Mouse (Mus musculus): ENCODE data around the gene Zfyve9.
"Not testable (repeated sequence)": the region's sequence is repeated elsewhere in the genome, so short reads cannot be mapped to it uniquely, and the experiment has no call there.

The Zfyve9 gene

DNA sequence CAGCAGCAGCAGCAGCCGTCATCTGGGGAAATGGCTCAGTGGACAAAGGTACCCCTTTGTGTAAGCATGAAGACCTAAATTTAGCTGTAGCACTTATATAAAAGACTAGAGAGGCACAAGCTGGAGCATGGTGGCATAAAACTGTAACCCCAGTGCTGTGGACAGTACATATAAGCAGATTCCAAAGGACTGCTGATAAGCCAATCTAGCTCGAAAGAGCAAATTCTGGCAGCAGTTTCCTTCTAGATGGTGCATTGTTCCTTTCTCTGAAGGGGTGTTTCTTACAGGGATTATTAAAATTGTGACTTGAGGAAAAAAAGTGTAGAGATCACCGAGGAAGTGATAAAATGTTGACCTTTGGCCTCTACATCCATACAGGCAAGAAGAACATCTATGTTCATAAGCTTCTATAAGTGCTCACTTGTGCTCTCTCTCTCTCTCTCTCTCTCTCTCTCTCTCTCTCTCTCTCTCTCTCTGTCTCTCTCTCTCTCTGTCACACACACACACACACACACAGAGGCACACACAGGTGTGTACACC, 59.3 kb downstream of the Zfyve9 start:
- no peak for DNase-seq (ENCODE audit: low read depth)

DNA sequence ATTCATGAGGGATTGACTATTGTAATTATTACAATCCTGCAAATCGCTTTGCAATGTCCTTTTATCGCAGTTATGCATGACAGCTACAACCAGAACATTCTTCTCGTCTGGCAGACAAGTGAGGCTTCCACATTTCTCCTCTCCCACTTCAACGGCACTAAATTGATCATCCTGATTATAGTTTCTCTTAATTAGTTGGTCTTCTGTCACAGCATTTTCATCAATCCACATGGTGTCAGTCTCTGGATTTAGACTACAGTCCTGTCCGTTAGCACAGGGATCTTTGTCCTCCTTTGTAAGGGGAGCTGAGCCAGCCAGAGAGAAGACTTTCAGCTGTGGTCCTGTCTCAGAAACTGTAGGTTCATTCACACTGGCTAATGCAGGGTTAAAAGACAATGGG, 61.2 kb downstream of the Zfyve9 start, which contains the start of gene 3110021N24Rik:
3110021N24Rik (plus strand) TSS at position 301 of the 400 bp plus-strand sequence.
- DNase-seq (ENCODE audit: low read depth) = no peak

- DNase-seq (ENCODE audit: low read depth) = no peak
Observed at GRCm38 (mm10) chr4:108708209-108708608, 72.4 kb downstream of the Zfyve9 start.

- DNase-seq (ENCODE audit: low read depth) = no peak
Observed at GRCm38 (mm10) chr4:108696934-108697333, 83.7 kb downstream of the Zfyve9 start.

DNA sequence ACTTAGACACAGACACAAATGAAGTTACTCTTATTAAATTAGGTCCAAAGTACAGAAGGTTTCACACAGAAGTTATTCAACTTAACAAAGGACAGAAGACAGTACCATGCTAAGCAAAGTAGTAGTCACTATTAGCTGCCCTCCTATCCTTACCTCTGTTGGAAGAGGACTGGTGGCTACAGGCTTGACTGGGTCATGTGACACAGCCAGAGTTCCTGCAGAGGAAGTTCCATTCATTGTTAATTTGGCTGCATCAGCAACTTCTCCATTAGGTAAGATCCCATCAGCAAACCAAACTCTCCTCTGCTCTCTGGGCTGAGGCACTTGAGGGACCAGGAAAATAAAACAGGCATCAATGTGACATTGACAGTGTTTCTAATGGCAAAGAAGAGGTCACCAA, 89.1 kb downstream of the Zfyve9 start:
- DNase-seq (ENCODE audit: low read depth) = no peak

GRCm38 (mm10) chr4:108690479-108690878, 90.1 kb downstream of the Zfyve9 start:
- DNase-seq (ENCODE audit: low read depth) = no peak

DNA sequence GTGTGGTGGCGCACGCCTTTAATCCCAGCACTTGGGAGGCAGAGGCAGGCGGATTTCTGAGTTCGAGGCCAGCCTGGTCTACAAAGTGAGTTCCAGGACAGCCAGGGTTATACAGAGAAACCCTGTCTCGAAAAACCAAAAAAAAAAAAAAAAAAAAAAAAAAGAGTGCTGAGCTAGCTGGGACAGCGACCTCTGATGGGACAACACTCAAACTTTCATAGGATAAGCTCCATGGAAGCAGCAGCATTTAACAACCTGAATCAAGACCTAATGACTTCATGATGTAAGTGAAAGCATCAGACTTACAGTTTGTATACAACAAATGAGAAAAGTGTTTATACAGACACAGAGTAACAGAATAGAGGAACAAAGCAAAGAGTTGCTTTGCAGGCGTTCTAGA, 93.5 kb downstream of the Zfyve9 start:
- not testable (repeated sequence) for DNase-seq (ENCODE audit: low read depth)

DNA sequence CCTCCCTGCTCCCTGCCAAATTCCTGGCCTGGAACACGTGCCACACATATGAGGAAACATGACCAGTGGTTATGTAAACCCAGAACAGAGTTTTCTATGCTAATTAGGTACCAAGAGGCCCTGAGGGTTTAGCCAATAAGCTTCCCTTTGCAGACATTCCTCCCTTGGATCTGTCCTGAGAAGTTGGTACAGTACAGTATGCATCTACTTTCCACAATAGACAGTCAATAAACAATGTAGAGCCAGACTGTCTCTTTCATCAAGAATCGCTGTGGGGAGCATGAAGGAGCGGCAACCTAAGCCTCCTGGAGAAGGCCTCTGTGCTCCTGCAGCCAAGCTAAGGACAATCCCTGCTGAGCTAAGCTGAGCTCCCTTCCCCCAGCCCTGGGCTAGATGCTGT, 94.4 kb downstream of the Zfyve9 start:
- no peak for DNase-seq (ENCODE audit: low read depth)

DNA sequence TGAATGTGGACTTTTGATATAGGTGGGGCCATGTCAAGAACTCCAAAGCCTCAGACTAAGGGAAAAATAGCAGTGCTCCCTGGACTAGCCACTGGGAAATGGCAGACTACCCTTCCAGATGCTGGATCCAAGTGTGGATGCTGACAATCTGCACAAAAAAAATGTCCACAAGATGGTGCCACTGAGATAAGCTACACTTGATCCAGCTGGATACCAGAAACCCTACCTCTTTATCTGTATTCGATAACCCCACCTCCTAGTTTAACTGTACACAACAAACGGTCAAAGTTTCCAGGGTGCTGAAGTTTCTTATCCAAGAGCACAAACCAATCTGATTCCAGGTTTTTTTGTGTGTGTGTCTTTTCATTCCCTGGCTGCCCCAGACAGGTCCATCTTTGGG, 116.2 kb downstream of the Zfyve9 start:
- peak; percentile 11 for DNase-seq (ENCODE audit: low read depth)

GRCm38 (mm10) chr4:108638752-108639151, 141.8 kb downstream of the Zfyve9 start:
- peak; percentile 39 for DNase-seq (ENCODE audit: low read depth)

DNA sequence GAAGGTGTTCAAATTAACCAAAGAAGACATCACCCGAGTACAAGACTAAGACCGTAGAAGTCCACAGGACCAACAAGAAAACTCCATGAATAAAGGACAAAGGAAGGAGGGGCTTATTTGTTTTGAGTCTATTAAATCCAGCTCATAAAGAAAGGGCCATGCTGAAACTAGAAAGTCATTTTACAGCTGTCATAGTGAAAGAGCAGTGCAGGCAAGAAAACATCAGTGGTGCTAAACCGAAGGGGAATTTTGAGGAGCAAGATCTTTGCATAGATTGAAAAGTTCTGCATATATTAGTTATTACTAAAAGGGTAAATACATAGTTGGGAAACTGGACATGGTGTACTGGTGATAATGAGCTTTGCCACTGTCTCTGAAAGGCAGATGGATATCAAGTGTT, 142.9 kb downstream of the Zfyve9 start:
- DNase-seq (ENCODE audit: low read depth) = no peak

- no peak for DNase-seq (ENCODE audit: low read depth)
Observed at GRCm38 (mm10) chr4:108635101-108635500, 145.5 kb downstream of the Zfyve9 start.

DNA sequence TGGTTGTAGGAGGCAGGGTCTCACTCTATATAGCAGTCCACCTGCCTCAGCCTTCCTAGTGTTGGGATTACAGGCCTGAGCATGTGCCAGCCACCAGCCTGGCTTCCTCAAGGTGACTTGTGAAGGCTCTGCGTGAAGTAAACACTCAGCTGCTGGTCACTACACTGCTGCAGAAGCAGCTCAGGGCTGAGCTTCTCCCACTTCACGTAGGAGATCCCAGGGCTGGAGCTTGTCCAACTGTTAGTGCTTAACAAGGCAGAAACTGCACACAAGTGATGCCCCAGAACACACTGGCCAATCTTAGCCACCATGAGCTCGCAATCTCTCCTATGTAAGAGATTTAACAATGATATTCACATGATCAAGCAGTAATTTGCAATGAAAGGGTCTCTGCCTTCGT, 145.9 kb downstream of the Zfyve9 start:
- DNase-seq (ENCODE audit: low read depth) = no peak

DNA sequence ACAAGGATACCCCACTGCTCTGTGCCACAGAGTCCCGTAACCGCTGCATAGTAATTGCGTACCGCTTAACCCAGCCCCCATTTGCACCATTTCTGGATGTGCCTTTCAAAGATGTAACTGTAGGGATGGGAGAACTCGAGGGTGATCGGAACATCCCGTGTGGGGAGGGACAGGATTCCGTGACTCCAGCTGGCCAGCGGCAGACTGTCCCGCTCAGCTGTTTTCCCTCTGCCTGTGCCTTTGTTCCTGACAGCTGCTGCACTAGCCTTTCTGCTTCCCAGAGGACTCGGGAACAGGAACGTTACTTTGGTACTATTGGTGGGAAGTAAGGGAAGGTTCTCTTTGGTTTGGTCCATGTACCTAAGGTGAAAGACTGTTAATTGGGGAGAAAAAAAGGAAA, 146.9 kb downstream of the Zfyve9 start:
- no peak for DNase-seq (ENCODE audit: low read depth)

DNA sequence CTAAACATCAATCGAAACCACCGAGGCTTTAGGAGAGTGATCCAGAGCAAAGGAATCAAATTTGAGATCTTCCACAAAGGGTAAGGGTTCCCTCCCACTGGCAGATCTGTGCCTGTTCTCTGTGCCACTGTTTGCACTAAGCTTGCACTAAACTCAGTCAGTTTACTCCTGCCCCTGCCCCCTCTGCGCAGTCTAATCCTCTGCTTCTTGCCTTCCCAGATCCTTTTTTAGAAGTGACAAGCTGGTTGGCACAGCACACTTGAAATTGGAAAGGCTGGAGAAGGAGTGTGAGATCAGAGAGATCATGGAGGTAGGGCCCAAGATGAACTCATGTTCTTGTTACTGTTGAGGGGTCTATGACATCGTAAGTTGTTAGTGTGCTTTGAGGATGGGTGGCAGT, 149.0 kb downstream of the Zfyve9 start:
- no peak for DNase-seq (ENCODE audit: low read depth)

DNA sequence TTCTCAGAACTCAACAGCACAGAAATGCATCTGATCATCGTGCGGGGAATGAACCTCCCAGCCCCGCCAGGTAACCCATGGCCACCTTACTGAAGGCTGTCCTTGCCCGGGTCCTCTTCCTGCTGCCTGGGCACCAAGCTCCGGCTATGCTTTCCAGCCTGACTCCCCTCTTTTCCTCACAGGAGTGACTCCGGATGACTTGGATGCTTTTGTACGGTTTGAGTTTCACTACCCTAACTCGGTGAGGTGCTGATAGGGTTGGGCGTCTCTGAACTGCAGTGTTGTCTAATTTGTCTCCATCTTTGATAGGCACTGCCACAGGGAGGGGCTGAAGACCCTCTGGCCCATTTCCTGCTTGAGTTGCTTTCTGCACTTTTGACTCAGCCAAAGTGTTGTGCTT, 150.5 kb downstream of the Zfyve9 start:
- DNase-seq (ENCODE audit: low read depth) = no peak

- DNase-seq (ENCODE audit: low read depth) = no peak
Observed at GRCm38 (mm10) chr4:108629363-108629880, 151.2 kb downstream of the Zfyve9 start.

DNA sequence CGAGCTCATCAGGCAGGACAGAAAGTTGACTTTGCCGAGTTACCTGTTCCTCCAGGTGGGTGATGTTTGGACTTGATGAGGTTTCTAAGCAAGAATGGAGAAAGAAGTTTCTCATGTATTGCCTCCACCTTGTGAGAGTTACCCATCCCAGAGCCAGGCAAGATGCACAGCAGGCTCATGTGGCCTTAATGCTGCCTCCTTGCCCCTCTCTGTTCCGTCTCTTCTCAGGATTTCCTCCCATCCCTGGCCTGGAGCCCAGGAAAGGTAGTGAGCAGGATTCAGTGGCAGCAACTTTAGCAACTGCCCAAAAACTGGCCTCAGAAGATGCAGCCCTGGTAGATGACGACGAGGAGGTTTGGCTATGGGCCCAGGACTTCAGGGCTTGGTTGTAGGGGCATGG, 153.5 kb downstream of the Zfyve9 start:
- DNase-seq (ENCODE audit: low read depth) = no peak

DNA sequence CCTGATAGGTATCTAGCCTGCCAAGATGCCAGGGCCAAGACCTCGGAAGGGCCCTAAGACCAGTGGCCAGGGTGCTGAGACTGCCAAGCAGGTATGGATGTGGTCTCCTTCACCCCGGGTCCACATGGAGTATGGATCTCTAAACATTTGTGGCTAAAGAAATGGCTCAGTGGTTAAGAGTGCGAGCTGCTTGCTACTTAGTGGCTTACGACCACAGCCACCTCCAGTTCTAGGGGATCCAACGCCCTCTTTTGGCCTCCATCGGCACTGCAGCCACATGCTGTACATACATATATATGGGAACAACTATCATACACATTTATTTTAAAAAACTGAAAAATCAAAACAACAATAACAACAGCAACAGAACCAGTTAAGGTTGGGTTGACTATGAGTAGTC, 159.1 kb downstream of the Zfyve9 start:
- peak; percentile 40 for DNase-seq (ENCODE audit: low read depth)

DNA sequence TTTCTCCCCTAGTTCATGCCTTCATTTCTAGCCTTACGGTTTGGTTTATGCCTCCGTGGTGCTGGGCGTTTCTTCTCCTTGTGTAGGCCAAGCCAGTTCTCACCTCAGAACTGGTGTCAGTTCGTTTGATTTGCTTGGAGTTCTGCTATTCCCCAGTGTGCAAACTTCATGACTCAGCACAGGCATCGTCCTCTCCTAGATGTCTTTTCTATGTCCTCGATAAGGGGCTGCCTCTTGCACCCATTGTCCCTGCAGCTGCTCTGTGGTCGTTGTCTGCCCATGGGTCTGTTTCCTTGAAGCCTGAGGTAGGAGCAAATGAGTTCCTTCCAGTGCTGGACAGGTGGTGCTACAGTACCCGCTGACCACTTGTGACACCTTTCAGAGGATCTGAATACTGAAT, 160.1 kb downstream of the Zfyve9 start:
- DNase-seq (ENCODE audit: low read depth) = no peak

DNA sequence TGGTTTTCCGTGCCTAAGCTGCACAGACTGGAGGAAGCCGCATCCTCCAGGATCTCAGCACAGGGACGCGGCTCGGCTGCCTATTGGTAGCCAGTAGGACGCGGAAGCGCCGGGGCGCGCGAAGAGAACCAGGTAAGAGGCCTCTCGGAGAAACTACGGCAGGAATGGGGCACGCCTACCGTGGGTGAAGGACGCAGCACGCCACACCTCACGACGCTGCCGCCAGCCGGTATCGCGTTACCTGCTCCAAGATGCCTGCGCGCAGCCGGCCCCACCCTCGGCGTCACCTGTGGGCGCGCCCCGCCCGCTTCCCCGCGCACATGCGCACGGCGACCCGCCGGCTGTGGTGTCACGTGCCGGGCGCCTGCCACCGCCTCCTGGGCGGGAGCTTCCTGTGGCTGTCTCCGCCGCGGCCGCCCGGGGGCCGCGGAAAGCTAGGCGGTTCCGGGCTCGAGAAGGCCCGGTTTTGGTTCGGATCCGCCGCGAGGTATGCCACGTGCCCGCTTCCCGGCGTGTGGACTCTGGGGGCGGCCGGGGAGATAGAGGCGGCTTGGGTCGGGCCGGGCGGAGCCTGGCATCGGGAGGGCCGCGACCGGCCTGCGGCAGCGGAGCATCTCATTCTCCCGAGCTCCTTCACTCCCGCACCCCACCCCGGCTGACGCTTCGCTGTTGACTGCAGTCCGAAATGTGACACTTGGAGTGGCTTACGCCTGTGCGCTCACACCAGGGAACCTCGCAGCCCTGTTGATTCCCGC, 160.8 kb downstream of the Zfyve9 start, which contains the start of gene Cc2d1b:
Cc2d1b (plus strand) TSS at position 354 of the 755 bp plus-strand sequence.
- DNase-seq (ENCODE audit: low read depth) = peak; percentile 98

DNA sequence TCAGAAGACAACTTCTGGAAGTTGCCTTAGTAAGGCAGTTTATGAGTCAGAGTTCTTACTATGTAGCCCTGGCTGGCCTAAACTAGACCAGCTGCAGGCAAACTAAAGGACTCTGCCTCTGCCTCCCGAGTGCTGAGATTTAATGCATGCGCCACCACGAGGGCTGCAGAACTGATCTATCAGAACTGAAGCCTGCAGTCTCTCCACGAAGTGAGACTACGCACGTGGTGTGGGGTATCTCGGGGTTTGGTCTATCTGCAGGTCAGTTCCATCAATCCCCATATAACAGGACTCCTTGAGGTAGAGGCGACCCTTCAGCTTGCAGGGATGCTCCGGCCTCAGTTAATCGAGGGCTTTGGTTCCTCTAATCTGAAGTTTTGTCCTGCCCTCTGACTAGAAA, 161.4 kb downstream of the Zfyve9 start:
- no peak for DNase-seq (ENCODE audit: low read depth)

GRCm38 (mm10) chr4:108618586-108618985, 162.0 kb downstream of the Zfyve9 start:
- DNase-seq (ENCODE audit: low read depth) = no peak

DNA sequence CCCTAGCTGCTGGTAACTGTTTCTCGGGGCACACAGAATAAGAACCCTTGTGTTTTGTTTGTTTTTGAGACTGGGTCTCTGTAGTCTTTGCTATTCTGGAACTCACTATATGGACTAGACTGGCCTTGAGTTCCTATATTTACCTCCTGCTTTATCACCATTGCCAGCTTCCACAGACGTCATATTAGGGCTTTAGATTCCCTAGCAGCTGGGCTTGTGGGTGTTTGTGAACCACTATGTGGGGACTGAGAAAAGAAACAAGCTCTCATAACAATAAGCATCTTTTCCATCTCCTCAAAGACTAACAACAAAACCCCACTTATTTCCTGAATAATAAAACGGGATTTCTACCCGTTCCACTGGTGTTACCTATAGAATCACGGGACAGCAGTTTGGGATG, 169.7 kb downstream of the Zfyve9 start:
- DNase-seq (ENCODE audit: low read depth) = no peak
